Mouse (Mus musculus) B cell, adult 67 days (primary cell): ENCODE measurements around the gene Polr1e. TPM values are rescaled to one million over a fixed set of nuclear protein-coding genes. Genes with fewer than 3 reads are reported as not detected.

ENCODE experiments used
- total RNA-seq, 2 experiments: library from RNA; stranded (reverse); gene quantifications; 4 replicates each; pipeline ENCODE4 v1.2.4; 2023

The Polr1e gene
- total RNA-seq = 10 to 100 TPM; 28.3 to 31.0 TPM

DNA sequence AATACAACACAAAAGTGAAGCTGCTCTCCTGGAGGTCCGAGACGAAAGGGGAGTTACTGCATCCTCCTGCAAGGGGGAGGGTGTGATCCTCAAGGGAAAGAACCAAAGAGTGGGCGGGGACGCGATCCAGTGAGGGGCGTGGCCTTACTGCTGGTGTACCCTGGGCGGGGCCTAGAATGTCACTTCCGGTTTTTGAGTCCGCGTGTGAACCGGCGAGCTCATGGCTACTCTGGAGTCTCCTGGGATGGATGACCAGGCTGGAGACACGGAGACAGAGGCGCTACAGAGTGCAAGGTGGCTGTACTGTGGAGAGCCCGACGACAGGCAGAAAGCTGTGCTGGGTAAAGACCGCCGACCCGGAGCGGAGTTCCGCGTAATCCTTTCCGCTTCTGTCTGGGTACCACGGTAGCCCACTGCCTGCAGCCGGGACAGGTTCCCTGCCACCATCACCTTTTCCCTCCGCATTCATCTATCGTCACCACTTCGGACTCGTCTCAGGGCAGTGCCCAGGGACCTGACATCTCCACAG lies at the start of gene Polr1e:
Gene Polr1e, plus strand, starts transcription at position 132 of the 529 bp plus-strand sequence.

DNA sequence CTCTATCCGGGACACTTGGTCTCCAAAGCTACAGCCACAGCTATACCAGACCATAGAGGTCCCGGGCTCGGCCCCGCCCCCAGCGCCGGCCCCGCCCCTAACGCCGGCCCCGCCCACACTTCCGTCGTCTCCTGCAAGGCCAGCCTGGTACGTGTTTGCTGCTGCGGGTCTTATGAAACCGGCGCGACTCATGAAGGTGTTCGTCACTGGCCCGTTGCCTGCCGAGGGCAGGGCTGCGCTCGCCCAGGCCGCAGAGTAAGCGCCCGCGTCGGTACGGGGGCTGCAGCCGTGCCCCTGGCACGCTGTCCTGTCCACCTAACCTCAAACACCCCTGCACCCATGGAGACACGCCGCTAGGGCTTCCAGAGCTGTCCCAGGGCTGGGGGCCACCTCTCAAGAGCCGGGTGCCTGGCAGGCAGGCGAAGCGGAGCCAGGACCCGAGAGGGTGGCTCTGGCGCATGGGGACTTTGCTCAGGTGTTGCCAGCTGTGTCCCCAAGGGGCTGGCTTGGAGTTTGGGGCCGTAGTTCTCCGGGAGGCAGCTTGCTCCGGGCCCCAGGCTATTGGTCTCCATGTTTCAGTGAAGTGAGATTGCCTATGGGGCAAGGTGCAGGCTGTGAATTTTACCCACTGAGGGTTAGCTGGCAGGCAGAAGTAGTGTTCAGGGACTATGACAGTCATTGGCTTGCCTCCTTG lies 37.0 kb upstream of the Polr1e start, which contains the start of gene Grhpr:
Gene Grhpr, plus strand, starts transcription at position 116 of the 694 bp plus-strand sequence.

DNA sequence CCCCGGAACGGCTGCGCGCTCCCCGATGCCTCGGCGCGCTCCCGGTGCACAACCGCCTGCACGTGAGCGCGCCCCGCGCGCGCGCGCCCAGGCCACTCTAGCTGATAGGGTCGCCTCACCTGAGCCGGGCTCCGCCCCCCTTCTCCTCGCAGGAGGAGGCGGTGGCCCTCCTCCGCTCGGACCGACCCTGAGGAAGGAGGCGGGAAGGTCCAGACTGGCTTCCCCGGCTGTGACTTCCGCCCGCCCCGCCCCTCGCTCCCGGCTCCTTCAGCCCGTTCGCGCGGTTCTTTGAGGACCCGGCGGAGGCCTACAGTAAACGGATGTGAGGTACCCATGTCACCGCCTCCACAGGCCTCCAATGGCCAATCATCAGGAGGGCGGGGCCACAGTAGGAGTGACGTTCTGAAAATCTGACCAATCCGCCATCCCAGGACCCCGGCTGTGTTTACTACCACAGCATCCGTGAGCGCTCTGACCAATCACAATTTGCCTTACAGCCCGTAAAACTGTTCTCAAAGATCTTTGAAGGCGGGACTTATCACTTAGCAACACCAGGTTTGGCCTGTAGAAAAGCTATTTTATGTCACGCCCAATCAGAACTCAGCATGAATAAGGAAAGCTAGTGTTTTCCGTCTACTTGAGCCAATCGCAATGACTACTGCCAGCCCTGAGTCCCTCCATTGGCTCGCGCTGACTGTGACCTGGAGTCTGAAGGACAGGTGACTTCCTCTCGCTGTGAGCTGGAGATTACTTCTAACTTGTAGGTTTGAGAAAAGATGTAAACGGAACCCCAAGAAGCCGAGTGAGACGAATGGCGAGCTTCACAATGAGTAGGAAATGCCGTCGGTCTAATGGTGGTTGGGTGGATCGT lies 6.0 kb upstream of the Polr1e start, which contains the start of gene Zbtb5:
Gene Zbtb5, minus strand, starts transcription at position 308 of the 871 bp plus-strand sequence.

DNA sequence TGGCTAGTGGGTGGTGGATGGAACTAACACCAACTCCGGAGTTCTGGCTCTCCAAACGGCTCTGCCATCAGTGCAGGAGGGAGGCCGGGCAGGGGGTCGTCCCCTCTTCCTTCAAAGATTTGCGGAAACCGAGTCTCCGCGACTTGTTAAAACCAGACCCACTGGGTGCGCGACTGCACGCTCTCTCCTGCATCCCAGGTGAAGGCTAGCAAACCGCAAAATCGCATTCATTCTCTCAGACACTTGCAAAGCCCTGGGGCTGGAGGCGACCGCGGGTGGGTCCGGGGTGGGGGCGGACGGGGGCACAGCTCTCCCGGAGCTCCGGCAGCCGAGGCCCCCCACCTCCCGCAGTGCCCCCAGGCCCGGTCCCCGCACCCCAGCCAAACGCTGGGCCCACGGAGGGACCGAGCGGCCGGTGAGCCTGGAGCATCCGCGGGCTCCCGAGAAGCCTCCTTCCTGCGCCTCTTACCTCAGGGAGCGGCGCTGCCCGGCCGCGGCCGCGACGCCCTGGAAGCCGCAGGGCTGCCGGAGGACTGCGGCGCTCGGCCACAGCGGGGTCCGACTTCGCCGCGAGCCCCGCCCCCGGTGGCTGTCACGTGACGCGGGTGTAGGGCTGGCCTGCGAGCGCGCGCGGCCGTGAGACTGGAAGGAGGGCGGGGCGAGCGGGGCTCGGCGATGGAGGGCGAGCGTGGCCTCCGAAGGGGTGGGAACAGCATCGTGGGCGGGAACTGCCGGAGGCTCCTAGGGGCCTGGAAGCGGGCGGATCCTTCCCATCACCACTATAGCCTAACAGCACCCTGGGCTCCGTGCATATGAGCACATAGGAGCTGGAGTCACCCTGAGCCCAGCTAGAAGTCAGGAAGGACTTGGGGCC lies 65.9 kb downstream of the Polr1e start, which contains the start of gene Fbxo10:
Gene Fbxo10, minus strand, starts transcription at position 584 of the 874 bp plus-strand sequence.

Other genes starting within 250 kb of the Polr1e start
- gene Grhpr, start 37.2 kb upstream of the Polr1e start, total RNA-seq = 10 to 100 TPM; 21.4 to 27.3 TPM
- gene Zbtb5, start 6.2 kb upstream of the Polr1e start, total RNA-seq = 10 to 100 TPM; 19.8 to 22.1 TPM
- gene Fbxo10, start 66.0 kb downstream of the Polr1e start, total RNA-seq = 1 to 10 TPM; 2.0 to 2.4 TPM
- 10 to 100 TPM; 38.7 to 50.1 TPM for gene Tomm5, start 89.5 kb downstream of the Polr1e start, total RNA-seq
- not detected for gene Frmpd1, start 166.3 kb downstream of the Polr1e start, total RNA-seq